Mouse (Mus musculus): ENCODE measurements around the gene Vmn2r82. TPM values are rescaled to one million over a fixed set of nuclear protein-coding genes. Genes with fewer than 3 reads are reported as not detected.

Vmn2r82 gene
- polyA plus RNA-seq, 1 experiment from 2014 or later = not detected

Other genes starting within 250 kb of the Vmn2r82 start
- not detected in 2 replicates for gene Vmn2r80, start 207.8 kb upstream of the Vmn2r82 start, polyA plus RNA-seq (2014; fragmentation: Nextera tagmentation; extraction: Ambion mirVana)
- not detected in 2 replicates for gene Vmn2r81, start 108.8 kb upstream of the Vmn2r82 start, polyA plus RNA-seq (2014; fragmentation: Nextera tagmentation; extraction: Ambion mirVana)
- gene Vmn2r83, start 112.2 kb downstream of the Vmn2r82 start, polyA plus RNA-seq (2014; fragmentation: Nextera tagmentation; extraction: Ambion mirVana) = not detected in 2 replicates
- gene Plpp2, start 177.3 kb downstream of the Vmn2r82 start, polyA plus RNA-seq (2014; fragmentation: Nextera tagmentation; extraction: Ambion mirVana) = 21.2 and 23.2 TPM in 2 replicates
- 50.8 and 58.2 TPM in 2 replicates for gene Mier2, start 198.7 kb downstream of the Vmn2r82 start, polyA plus RNA-seq (2014; fragmentation: Nextera tagmentation; extraction: Ambion mirVana)
- gene Theg, start 230.8 kb downstream of the Vmn2r82 start, polyA plus RNA-seq (2014; fragmentation: Nextera tagmentation; extraction: Ambion mirVana) = not detected in 2 replicates